Mouse (Mus musculus): ENCODE measurements at regions not wholly inside any gene's neighbourhood (a gene's known extent, or its start where the extent isn't known, plus 50 kb on each side); places are given as distances from the start of the nearest gene placed in this dataset.
"Not testable (repeated sequence)": the region's sequence is repeated elsewhere in the genome, so short reads cannot be mapped to it uniquely, and the experiment has no call there.

DNA sequence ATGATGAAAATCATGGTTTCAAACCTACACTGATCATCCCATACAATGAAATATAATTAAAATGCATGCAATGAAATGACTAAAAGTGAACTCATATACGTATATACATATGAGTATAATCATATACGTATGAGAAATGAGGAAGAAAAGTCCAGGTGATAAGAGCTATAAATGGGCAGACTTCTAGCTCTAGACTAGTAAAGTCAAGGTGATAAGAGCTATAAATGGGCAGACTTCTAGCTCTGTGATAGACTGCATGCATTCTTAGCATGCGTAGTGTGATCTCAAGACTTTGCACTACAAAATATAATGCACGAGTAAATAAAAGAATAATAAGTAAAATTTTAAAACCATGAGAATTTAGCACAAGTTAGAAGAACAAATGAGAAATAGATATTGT is 606.2 kb upstream of the Gpc5 start:
- H3K4me1 ChIP-seq (ENCODE audit: control insufficient read depth, insufficient read depth, low read length) = no peaks in the 10 kb centered on the region
- 80% methylated on average over 4 of the region's 4 CpGs for WGBS
- H3K36me3 ChIP-seq (ENCODE audit: control insufficient read depth, insufficient read depth) = no peaks in the 10 kb centered on the region
- no peaks in the 10 kb centered on the region for H3K27me3 ChIP-seq (ENCODE audit: control insufficient read depth, insufficient read depth, low read length)
- no peaks in the 10 kb centered on the region for H3K9me3 ChIP-seq (replicated peaks; ENCODE audit: control insufficient read depth, low read length)
- H3K27ac ChIP-seq (ENCODE audit: low read length) = no peak overlapping the region
- no peak for ATAC-seq (replicated peaks; ENCODE audit: extremely low read depth, insufficient read depth, low FRiP score)
- H3K4me3 ChIP-seq (ENCODE audit: low read length) = no peak overlapping the region
- no peak overlapping the region for H3K4me2 ChIP-seq (ENCODE audit: low read depth, low read length)
- H3K9ac ChIP-seq (ENCODE audit: low read length) = no peak overlapping the region

DNA sequence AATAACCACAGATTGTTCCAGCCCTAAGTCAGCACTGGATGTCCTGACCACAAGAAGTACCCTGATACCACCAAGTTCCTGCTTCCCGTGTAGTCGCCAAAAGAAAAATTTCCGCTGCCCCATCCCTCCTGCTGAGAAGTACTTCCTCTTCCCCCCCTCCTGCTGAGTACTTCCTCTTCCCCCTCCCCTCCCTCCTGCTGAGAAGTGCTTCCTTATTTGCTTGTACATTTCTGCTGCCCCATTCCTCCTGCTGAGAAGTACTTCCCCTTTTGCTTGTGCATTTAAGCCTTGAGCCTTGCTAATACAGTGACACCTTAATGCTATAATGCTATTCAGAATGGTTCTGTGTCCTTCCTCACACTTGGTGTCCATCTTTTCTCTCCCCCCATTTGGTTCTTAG is 598.6 kb upstream of the Gpc5 start:
- H3K9ac ChIP-seq (ENCODE audit: low read length); H3K4me1 ChIP-seq (ENCODE audit: control insufficient read depth, insufficient read depth, low read length); H3K4me2 ChIP-seq (ENCODE audit: low read depth, low read length); H3K27me3 ChIP-seq (ENCODE audit: control insufficient read depth, insufficient read depth, low read length); H3K9me3 ChIP-seq (replicated peaks; ENCODE audit: control insufficient read depth, low read length); H3K36me3 ChIP-seq (ENCODE audit: control insufficient read depth, insufficient read depth); ATAC-seq (replicated peaks; ENCODE audit: extremely low read depth, insufficient read depth, low FRiP score); H3K27ac ChIP-seq (ENCODE audit: low read length); H3K4me3 ChIP-seq (ENCODE audit: low read length): not testable (repeated sequence)
- 87% methylated on average over 3 of the region's 3 CpGs for WGBS

GRCm38 (mm10) chr14:114504976-114505375 is 587.0 kb upstream of the Gpc5 start:
- no peaks in the 10 kb centered on the region for H3K9me3 ChIP-seq (replicated peaks; ENCODE audit: control insufficient read depth, low read length)
- no peak overlapping the region for H3K27ac ChIP-seq (ENCODE audit: low read length)
- no peaks in the 10 kb centered on the region for H3K36me3 ChIP-seq (ENCODE audit: control insufficient read depth, insufficient read depth)
- H3K9ac ChIP-seq (ENCODE audit: low read length) = no peak overlapping the region
- H3K4me2 ChIP-seq (ENCODE audit: low read depth, low read length) = no peak overlapping the region
- H3K27me3 ChIP-seq (ENCODE audit: control insufficient read depth, insufficient read depth, low read length) = no peaks in the 10 kb centered on the region
- no peaks in the 10 kb centered on the region for H3K4me1 ChIP-seq (ENCODE audit: control insufficient read depth, insufficient read depth, low read length)
- ATAC-seq (replicated peaks; ENCODE audit: extremely low read depth, insufficient read depth, low FRiP score) = no peak
- no peak overlapping the region for H3K4me3 ChIP-seq (ENCODE audit: low read length)

DNA sequence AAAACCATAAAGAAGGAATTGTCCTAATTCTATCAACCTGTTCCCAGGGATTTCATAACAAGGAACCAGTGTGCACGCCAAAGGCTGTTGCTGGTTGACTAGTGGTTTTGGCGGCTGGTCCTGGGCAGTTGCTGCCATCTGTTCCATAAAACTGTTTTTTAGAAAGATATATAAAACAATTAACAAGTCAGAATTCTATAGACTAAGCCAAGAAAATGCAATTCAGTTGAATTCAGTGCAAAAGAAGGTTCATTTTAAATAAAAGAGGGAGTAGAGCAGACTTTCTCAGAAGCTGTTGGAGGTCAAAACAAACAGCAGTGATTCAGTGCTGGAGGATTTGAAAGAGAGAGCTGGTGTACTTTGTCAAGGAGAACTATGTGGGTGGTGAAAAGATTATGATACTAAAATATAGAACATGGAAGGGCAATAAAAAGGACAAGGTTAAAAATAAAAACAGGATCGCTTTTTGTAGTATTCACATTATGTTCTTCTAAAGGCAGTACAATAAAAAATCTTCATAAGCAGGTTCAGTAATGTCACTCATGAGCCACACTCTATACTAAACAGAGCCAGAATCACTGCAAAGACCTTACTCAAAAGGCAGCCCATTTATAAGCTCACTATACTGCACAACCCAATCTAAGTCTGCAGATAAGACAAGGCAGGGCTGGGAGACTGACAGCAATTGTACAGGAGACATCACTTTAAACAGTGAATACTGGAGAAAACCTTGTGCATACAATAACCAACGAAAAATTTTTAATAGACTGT is 543.9 kb upstream of the Gpc5 start:
- ATAC-seq (replicated peaks; ENCODE audit: extremely low read depth, insufficient read depth, low FRiP score) = no peak
- WGBS = 73% methylated on average over 4 of the region's 4 CpGs

DNA sequence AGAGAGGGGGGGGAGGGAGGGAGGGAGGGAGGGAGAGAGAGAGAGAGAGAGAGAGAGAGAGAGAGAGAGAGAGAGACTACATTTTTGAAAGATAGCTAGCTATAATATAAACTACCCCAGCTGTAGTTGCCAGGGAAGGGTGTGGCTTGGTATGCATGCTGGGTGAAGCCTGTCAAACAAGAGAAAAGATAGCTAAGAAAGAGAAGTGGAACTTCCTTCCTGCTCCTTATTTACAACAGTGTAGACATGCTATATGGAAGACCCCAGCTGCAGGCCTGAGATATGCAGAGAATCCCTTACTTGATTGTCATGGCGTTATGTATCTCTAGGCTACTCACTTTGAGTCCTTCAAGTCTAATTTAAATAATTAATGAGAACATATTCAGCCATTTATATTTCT is 542.9 kb upstream of the Gpc5 start:
- WGBS = 66% methylated on average over 1 of the region's 1 CpGs
- no peaks in the 10 kb centered on the region for H3K27me3 ChIP-seq (ENCODE audit: control insufficient read depth, insufficient read depth, low read length)
- no peak overlapping the region for H3K27ac ChIP-seq (ENCODE audit: low read length)
- H3K36me3 ChIP-seq (ENCODE audit: control insufficient read depth, insufficient read depth) = no peaks in the 10 kb centered on the region
- H3K9ac ChIP-seq (ENCODE audit: low read length) = no peak overlapping the region
- H3K4me3 ChIP-seq (ENCODE audit: low read length) = no peak overlapping the region
- H3K9me3 ChIP-seq (replicated peaks; ENCODE audit: control insufficient read depth, low read length) = no peaks in the 10 kb centered on the region
- ATAC-seq (replicated peaks; ENCODE audit: extremely low read depth, insufficient read depth, low FRiP score) = no peak
- no peak overlapping the region for H3K4me2 ChIP-seq (ENCODE audit: low read depth, low read length)
- no peaks in the 10 kb centered on the region for H3K4me1 ChIP-seq (ENCODE audit: control insufficient read depth, insufficient read depth, low read length)

More for the DNA sequence above, 543.9 kb upstream of the Gpc5 start:
- Histone ChIP-seq H3K4me2 (ENCODE audit: low read depth, low read length) (no peak overlapping the region), H3K27me3 (ENCODE audit: control insufficient read depth, insufficient read depth, low read length) (no peaks in the 10 kb centered on the region), H3K9ac (ENCODE audit: low read length) (no peak overlapping the region), H3K36me3 (ENCODE audit: control insufficient read depth, insufficient read depth) (no peaks in the 10 kb centered on the region), H3K4me1 (ENCODE audit: control insufficient read depth, insufficient read depth, low read length) (no peaks in the 10 kb centered on the region), H3K4me3 (ENCODE audit: low read length) (no peak overlapping the region), H3K27ac (ENCODE audit: low read length) (no peak overlapping the region), H3K9me3 (replicated peaks; ENCODE audit: control insufficient read depth, low read length) (no peaks in the 10 kb centered on the region)

GRCm38 (mm10) chr14:114566411-114567030 is 525.5 kb upstream of the Gpc5 start:
- ATAC-seq (replicated peaks; ENCODE audit: extremely low read depth, insufficient read depth, low FRiP score) = no peak
- no peak overlapping the region for H3K4me3 ChIP-seq (ENCODE audit: low read length)
- H3K4me1 ChIP-seq (ENCODE audit: control insufficient read depth, insufficient read depth, low read length) = 0 out of 2 replicates have a peak, but pooled peaks cover 2% of the 10 kb centered on the region
- H3K9me3 ChIP-seq (replicated peaks; ENCODE audit: control insufficient read depth, low read length) = no peaks in the 10 kb centered on the region
- H3K27me3 ChIP-seq (ENCODE audit: control insufficient read depth, insufficient read depth, low read length) = no peaks in the 10 kb centered on the region
- H3K4me2 ChIP-seq (ENCODE audit: low read depth, low read length) = no peak overlapping the region
- no peaks in the 10 kb centered on the region for H3K36me3 ChIP-seq (ENCODE audit: control insufficient read depth, insufficient read depth)
- no peak overlapping the region for H3K9ac ChIP-seq (ENCODE audit: low read length)
- no peak overlapping the region for H3K27ac ChIP-seq (ENCODE audit: low read length)
- 46% methylated on average over 4 of the region's 4 CpGs for WGBS

DNA sequence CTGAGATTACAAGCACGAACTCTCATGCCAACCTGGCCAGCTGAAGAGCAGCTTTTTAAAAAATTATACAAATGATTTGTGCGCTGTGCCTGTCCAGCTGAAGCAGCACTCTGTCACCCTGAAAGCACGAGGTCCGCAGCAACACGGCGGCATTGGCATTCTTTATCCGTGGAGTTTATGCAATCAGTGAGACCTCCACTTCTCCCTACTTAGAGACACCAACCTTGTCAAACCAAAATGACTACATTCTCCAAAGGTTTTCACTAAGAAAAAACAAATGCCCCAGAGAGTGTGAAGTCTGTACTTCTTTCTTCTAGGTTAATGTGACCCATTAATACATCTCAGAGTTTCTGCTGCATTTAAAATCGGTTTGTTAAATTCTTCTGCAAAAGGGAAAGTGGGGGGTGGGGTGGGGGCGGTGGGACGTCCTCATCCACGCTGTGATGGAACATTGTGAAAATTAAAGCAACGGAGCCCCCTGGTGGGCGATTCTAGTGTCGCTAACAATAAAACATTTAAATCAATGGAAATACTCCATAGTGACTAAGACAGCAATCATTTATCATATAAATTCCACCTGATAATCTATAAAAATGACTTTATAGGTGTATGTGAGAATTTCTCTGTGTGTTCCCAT is 524.2 kb upstream of the Gpc5 start:
- no peaks in the 10 kb centered on the region for H3K27me3 ChIP-seq (ENCODE audit: control insufficient read depth, insufficient read depth, low read length)
- no peak overlapping the region for H3K27ac ChIP-seq (ENCODE audit: low read length)
- 19% methylated on average over 14 of the region's 14 CpGs for WGBS
- no peak for ATAC-seq (replicated peaks; ENCODE audit: extremely low read depth, insufficient read depth, low FRiP score)
- no peaks in the 10 kb centered on the region for H3K36me3 ChIP-seq (ENCODE audit: control insufficient read depth, insufficient read depth)
- no peaks in the 10 kb centered on the region for H3K9me3 ChIP-seq (replicated peaks; ENCODE audit: control insufficient read depth, low read length)
- H3K4me3 ChIP-seq (ENCODE audit: low read length) = peak overlapping the region; percentile 16
- H3K4me1 ChIP-seq (ENCODE audit: control insufficient read depth, insufficient read depth, low read length) = 0 out of 2 replicates have a peak, but pooled peaks cover 2% of the 10 kb centered on the region
- H3K9ac ChIP-seq (ENCODE audit: low read length) = no peak overlapping the region
- H3K4me2 ChIP-seq (ENCODE audit: low read depth, low read length) = peak overlapping the region; percentile 51

- 30% methylated on average over 4 of the region's 4 CpGs for WGBS
- H3K9me3 ChIP-seq (replicated peaks; ENCODE audit: control insufficient read depth, low read length) = no peaks in the 10 kb centered on the region
- H3K4me1 ChIP-seq (ENCODE audit: control insufficient read depth, insufficient read depth, low read length) = no peaks in the 10 kb centered on the region
- no peak overlapping the region for H3K9ac ChIP-seq (ENCODE audit: low read length)
- H3K4me2 ChIP-seq (ENCODE audit: low read depth, low read length) = no peak overlapping the region
- H3K27me3 ChIP-seq (ENCODE audit: control insufficient read depth, insufficient read depth, low read length) = no peaks in the 10 kb centered on the region
- H3K27ac ChIP-seq (ENCODE audit: low read length) = no peak overlapping the region
- ATAC-seq (replicated peaks; ENCODE audit: extremely low read depth, insufficient read depth, low FRiP score) = no peak
- H3K4me3 ChIP-seq (ENCODE audit: low read length) = no peak overlapping the region
- no peaks in the 10 kb centered on the region for H3K36me3 ChIP-seq (ENCODE audit: control insufficient read depth, insufficient read depth)
These were observed 504.5 kb upstream of the Gpc5 start for GRCm38 (mm10) chr14:114587367-114588064.

GRCm38 (mm10) chr14:114609296-114609695 is 482.7 kb upstream of the Gpc5 start:
- no peaks in the 10 kb centered on the region for H3K36me3 ChIP-seq (ENCODE audit: control insufficient read depth, insufficient read depth)
- no peak overlapping the region for H3K4me3 ChIP-seq (ENCODE audit: low read length)
- H3K27me3 ChIP-seq (ENCODE audit: control insufficient read depth, insufficient read depth, low read length) = no peaks in the 10 kb centered on the region
- no peak overlapping the region for H3K4me2 ChIP-seq (ENCODE audit: low read depth, low read length)
- H3K9me3 ChIP-seq (replicated peaks; ENCODE audit: control insufficient read depth, low read length) = no peaks in the 10 kb centered on the region
- WGBS = 66% methylated on average over 4 of the region's 4 CpGs
- H3K27ac ChIP-seq (ENCODE audit: low read length) = no peak overlapping the region
- ATAC-seq (replicated peaks; ENCODE audit: extremely low read depth, insufficient read depth, low FRiP score) = no peak
- H3K4me1 ChIP-seq (ENCODE audit: control insufficient read depth, insufficient read depth, low read length) = no peaks in the 10 kb centered on the region
- no peak overlapping the region for H3K9ac ChIP-seq (ENCODE audit: low read length)
